In the genomic region with DNA sequence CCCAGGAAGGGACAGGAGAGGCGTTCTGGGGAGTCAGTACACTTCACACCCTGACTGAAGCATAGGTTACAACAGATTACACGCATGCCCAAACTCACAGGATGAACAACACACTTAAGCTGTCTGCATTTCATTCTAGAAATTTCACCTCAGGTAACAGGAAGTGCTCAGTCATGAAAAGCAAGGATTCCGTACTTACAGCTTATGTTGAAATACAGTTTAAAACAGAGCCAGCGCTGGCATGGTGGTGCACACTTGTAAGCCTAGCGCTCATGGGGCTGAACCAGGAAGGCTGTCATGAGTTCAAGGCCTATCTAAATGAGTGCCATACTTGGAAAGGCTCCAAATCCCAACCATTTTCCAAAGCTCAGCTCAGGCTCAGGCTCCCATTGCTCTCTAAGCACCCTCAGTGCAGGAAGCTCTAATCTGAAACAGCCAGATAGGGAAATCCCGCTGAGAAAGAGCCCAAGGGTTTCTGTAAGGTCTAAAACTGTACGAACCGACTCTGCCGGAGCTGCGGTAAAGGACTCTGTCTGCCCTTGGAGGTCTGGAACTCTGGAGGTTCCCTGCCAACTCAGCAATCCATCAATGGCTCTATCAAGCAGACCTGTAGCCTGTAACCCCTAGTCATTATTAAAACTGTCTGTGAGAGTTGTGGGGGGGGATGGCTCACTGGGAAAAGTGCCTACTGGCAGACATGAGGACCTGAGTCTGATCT, we compare ENCODE assay signal across 8 mouse cellular contexts. TPM values are rescaled to one million over a fixed set of nuclear protein-coding genes. Genes with fewer than 3 reads are reported as not detected.
DNase-seq lines count a peak whose midpoint lies in the region; ATAC-seq and TF ChIP-seq lines count a peak whose summit lies in the region.

No protein-coding gene starts in this region.

- no peak for ATAC-seq in forebrain, embryonic 13.5 days
- peak; percentile 28; the same call in 1 of the 2 replicates for ATAC-seq in liver, embryonic 13.5 days (ENCODE audit: low read depth)
- ATAC-seq in stomach, postnatal 0 days (ENCODE audit: low FRiP score, low TSS enrichment) = no peak
- no peak for ATAC-seq in megakaryocyte-erythroid progenitor cell, adult 5-6 weeks (replicated peaks; ENCODE audit: low FRiP score, low TSS enrichment, poor library complexity, severe bottlenecking)

- WGBS in spleen, adult 2 months = 57% methylated on average over 10 of the region's 10 CpGs
- WGBS in forebrain, embryonic 13.5 days = 74% methylated on average over 10 of the region's 10 CpGs
- 58% methylated on average over 10 of the region's 10 CpGs for WGBS in liver, embryonic 13.5 days (ENCODE audit: insufficient replicate concordance)
- 46% methylated on average over 10 of the region's 10 CpGs for WGBS in stomach, postnatal 0 days

- peak overlapping the region; percentile 53; the same call in 1 of the 2 replicates for H3K4me2 ChIP-seq in forebrain, embryonic 13.5 days
- H3K4me2 ChIP-seq in liver, embryonic 13.5 days = no peak overlapping the region
- peak overlapping the region; percentile 1; the same call in 1 of the 2 replicates for H3K4me2 ChIP-seq in stomach, postnatal 0 days (replicated peaks; ENCODE audit: low read depth)

- TF ChIP-seq CTCF in spleen, adult 2 months (IDR thresholded peaks at IDR 0.05; ENCODE audit: extremely low read depth, insufficient read depth, insufficient read length, insufficient replicate concordance) = no peak
- TF ChIP-seq CTCF in stomach, postnatal 0 days (IDR thresholded peaks at IDR 0.05; ENCODE audit: low read depth) = no peak

- no peak for TF ChIP-seq EP300 in stomach, postnatal 0 days (optimal IDR thresholded peaks at IDR 0.05)

- H3K9ac ChIP-seq in forebrain, embryonic 13.5 days = 0 out of 2 replicates have a peak overlapping the region, but pooled peaks have one; percentile 21
- no peak overlapping the region for H3K9ac ChIP-seq in liver, embryonic 13.5 days
- peak overlapping the region; percentile 9; the same call in 1 of the 2 replicates for H3K9ac ChIP-seq in stomach, postnatal 0 days (ENCODE audit: low read length)

- H3K4me3 ChIP-seq in spleen, adult 2 months (ENCODE audit: extremely low read depth, insufficient read depth, insufficient read length) = no peak overlapping the region
- H3K4me3 ChIP-seq in forebrain, embryonic 13.5 days = no peak overlapping the region
- no peak overlapping the region for H3K4me3 ChIP-seq in liver, embryonic 13.5 days (replicated peaks)
- no peak overlapping the region for H3K4me3 ChIP-seq in stomach, postnatal 0 days (ENCODE audit: low read depth, low read length)

- H3K27me3 ChIP-seq in spleen, adult 2 months (ENCODE audit: control insufficient read depth, insufficient read depth, low read length) = no peaks in the 10 kb centered on the region
- no peaks in the 10 kb centered on the region for H3K27me3 ChIP-seq in forebrain, embryonic 13.5 days
- 0 out of 2 replicates have a peak, but pooled peaks cover 3% of the 10 kb centered on the region for H3K27me3 ChIP-seq in liver, embryonic 13.5 days
- H3K27me3 ChIP-seq in stomach, postnatal 0 days (ENCODE audit: control insufficient read depth, insufficient read depth, low read length) = no peaks in the 10 kb centered on the region

- H3K27ac ChIP-seq in spleen, adult 2 months (ENCODE audit: insufficient read depth, low read length) = peak overlapping the region; percentile 97
- peak overlapping the region; percentile 96 for H3K27ac ChIP-seq in forebrain, embryonic 13.5 days
- H3K27ac ChIP-seq in liver, embryonic 13.5 days = no peak overlapping the region
- H3K27ac ChIP-seq in stomach, postnatal 0 days (replicated peaks) = peak overlapping the region; percentile 71

- no peaks in the 10 kb centered on the region for H3K9me3 ChIP-seq in forebrain, embryonic 13.5 days (replicated peaks)
- H3K9me3 ChIP-seq in liver, embryonic 13.5 days (replicated peaks) = no peaks in the 10 kb centered on the region
- H3K9me3 ChIP-seq in stomach, postnatal 0 days (ENCODE audit: control insufficient read depth, low read length) = no peaks in the 10 kb centered on the region

- peaks cover 39% of the 10 kb centered on the region for H3K4me1 ChIP-seq in spleen, adult 2 months (ENCODE audit: control insufficient read depth, insufficient read depth, insufficient read length)
- peaks cover 72% of the 10 kb centered on the region for H3K4me1 ChIP-seq in forebrain, embryonic 13.5 days
- H3K4me1 ChIP-seq in liver, embryonic 13.5 days (replicated peaks) = peaks cover 29% of the 10 kb centered on the region
- peaks cover 15% of the 10 kb centered on the region for H3K4me1 ChIP-seq in stomach, postnatal 0 days (replicated peaks; ENCODE audit: control insufficient read depth, insufficient read depth)

- TF ChIP-seq POLR2A in spleen, adult 2 months (IDR thresholded peaks at IDR 0.05; ENCODE audit: low read depth, low read length) = no peak

- no peak for DNase-seq in spleen, adult 2 months (ENCODE audit: low read depth in 1 of 2, low spot score in 2 of 2)
- DNase-seq in spleen, adult 12 weeks (ENCODE audit: low spot score) = no peak
- DNase-seq in liver, embryonic 13.5 days = no peak
- no peak for DNase-seq in stomach, postnatal 0 days (ENCODE audit: low spot score)
- DNase-seq in right cerebral cortex, postnatal 4 days = no peak
- DNase-seq in yolk sac, embryonic 10.5 days (ENCODE audit: low spot score) = no peak

- no peaks in the 10 kb centered on the region for H3K36me3 ChIP-seq in spleen, adult 2 months (ENCODE audit: control insufficient read depth, insufficient read depth, low read length)
- H3K36me3 ChIP-seq in forebrain, embryonic 13.5 days (ENCODE audit: poor library complexity, severe bottlenecking) = no peaks in the 10 kb centered on the region
- no peaks in the 10 kb centered on the region for H3K36me3 ChIP-seq in liver, embryonic 13.5 days
- H3K36me3 ChIP-seq in stomach, postnatal 0 days (ENCODE audit: control insufficient read depth, insufficient read depth, low read length) = no peaks in the 10 kb centered on the region

RNA-seq across cellular contexts. Expression of gene Sipa1l2, which starts 12.1 kb away (rescaled TPM):
- 9.7 and 12.1 TPM in 2 replicates for polyA plus RNA-seq in spleen, adult 2 months (2012; rRNA removed)
- 26.7 and 27.2 TPM in 2 replicates for polyA plus RNA-seq in forebrain, embryonic 13.5 days (2015; fragmentation: Nextera tagmentation; extraction: Ambion mirVana)
- polyA plus RNA-seq in liver, embryonic 13.5 days (2015; fragmentation: Nextera tagmentation; extraction: Ambion mirVana) = 0.70 and 0.86 TPM in 2 replicates
- polyA plus RNA-seq in stomach, postnatal 0 days (2015; fragmentation: Nextera tagmentation; extraction: Ambion mirVana) = 3.1 and 3.6 TPM in 2 replicates
- 0.89 and 0.94 TPM in 2 replicates for total RNA-seq in megakaryocyte-erythroid progenitor cell, adult 5-6 weeks (2014; fragmentation: Nextera tagmentation)
- 0.42 and 1.1 TPM in 2 replicates for total RNA-seq in megakaryocyte-erythroid progenitor cell, adult 5-6 weeks (2017)
